Mouse (Mus musculus): ENCODE measurements around the gene Wdr5b. TPM values are rescaled to one million over a fixed set of nuclear protein-coding genes. Genes with fewer than 3 reads are reported as not detected.
A peak's percentile ranks its signal among the peaks of the same experiment; 100 is the strongest.

Wdr5b gene
- total RNA-seq, 2 experiments from 2014 or later, result 2.7 to 3.2 TPM

DNA sequence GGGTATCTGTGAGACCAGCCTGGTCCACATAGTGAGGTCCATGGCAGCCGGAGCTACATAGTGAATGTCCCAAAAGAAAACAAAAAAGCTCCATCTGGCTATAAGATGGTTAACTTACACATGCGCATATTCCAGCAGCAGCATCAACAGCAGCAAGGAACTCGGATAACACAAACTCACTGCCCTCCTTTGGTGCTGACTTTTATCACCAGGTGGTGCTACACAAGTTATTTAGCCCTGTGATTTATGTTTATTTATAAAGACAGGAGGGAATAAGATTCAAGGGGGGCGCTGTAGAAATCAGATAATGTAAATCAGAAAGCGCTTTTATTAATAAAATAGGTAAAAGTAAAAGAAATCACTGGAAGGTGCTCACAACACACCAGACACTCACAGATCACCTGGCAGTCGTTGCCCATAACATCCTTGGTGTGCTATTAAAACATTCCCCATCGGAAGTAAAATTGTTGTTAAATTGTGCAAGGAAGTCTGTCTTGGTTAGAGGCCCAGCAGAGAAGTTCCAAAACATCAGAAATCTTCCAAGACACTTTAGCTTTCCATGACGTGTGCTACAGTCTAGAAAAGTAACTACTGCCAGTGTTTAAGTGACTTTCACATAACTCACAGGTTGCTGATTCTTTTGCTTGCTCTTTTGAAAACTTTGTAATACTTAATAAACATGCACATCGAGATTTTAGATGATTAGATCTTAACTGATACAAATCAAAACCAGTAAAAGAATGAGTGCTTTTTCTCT is 29.0 kb downstream of the Wdr5b start:
- intact Hi-C loops (cut with DNase I), result loop anchor here (5.0 to 10.0 kb wide), 3 partner anchors 88 to 755 kb away; partner anchors contain the start of genes Iqcb1 and Parp14

DNA sequence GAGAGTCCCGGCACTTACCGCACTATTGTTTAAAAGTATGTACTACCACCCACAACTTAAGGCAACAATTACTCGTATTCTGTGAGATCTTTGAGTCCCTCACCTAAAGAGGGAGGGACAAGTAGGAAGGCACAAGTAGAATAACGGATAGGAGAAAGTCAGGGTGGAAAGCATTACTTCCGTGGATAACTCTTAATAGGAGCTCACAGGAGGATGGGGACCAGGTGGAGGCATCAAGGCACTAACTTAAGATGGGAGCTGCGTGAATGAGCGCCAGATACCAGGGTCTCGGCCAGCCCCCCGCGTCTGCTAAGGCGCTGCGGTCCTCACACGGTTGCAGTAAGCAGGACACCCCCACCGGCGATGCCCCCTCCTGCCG is 30.1 kb downstream of the Wdr5b start:
- no peak for DNase-seq

More for the DNA sequence above, 29.0 kb downstream of the Wdr5b start:
- DNase-seq, result no peak

DNA sequence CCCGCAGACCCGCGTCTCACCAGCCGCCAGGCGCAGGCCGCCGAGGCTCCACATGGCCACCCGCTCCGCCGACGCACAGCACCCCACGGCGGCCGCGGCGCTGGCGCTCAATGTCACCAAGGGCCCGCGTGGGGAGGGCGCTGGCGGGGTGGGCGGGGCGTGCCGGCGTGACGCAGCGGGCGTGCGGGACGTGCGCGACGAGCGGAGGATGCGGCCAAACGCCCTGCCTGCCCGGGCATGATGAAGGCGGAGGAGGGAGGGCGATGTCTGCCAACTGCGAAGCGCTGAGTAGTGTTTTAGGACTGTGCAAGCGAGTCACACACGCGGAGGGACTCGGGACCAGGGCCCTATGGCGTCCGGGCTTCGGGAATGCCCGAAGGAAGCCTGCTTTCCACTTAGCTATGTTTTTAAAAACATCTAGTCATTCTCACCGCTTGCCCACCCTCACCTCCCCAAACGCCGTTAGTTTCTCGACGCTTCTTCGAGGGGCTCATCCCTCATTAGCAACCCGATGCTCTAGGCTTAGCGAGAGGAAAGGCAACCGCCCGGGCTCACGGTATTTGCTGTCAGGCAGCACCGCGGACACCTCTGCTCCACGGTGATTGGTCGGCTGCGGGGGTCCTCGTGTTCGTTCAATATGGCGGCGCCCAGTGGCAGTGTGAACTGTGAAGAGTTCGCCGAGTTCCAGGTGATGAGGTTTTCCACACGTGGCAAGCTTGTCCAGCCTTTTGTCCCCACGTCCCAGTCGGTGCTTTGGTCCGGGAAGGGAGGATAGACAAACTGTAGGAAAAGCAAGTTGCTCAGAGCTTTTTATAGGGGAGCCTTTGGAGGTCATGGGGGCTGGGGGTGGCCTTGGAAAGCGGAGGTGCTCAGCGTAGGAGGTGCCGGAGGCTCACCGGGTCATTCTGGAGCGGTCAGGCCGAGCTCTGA is 30.7 kb downstream of the Wdr5b start, which contains the start of the genes Fam162a and Ccdc58:
Gene Fam162a (minus strand): TSS at position 145 of the 930 bp plus-strand sequence.
Gene Ccdc58 (plus strand): TSS at position 236 of the 930 bp plus-strand sequence.
- DNase-seq, result peak; percentile 92 to 94
- intact Hi-C loops (cut with DNase I), result loop anchor here (1.0 to 10.0 kb wide), 4 partner anchors 30 to 753 kb away; partner anchors contain the start of genes Iqcb1, Parp14 and Wdr5b

More for the DNA sequence above, 30.1 kb downstream of the Wdr5b start:
- intact Hi-C loops (cut with DNase I), result loop anchor here (1.0 to 10.0 kb wide), 4 partner anchors 30 to 754 kb away; partner anchors contain the start of genes Iqcb1, Parp14 and Wdr5b

DNA sequence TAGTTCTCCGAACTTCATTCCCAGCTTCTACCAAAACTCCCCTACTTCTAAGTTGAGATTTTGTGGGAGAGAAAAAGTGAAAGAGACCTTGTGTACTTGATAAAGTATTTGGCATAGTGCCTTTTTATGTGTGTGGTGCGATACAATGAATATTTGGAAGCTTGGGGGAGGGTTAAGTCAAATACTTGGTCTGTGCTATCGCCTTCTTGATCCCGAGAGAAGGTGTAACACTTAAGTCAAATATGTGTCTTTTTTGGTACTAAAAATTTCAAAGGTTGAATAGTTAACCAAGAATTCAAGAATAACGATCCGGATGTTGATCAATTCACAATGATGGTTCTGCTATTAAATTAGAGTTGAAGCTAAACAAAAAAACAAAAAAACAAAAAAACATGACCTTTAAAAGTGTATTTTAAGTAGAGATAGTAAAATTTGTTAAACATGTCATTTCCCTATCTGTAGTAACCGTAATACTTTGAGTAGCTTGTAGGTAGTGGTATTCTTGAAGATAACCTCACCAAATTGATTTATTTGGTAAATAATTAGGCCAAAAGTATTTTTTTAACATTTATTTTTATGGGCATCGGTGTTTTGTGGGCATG is 31.5 kb downstream of the Wdr5b start:
- no peak for DNase-seq
- intact Hi-C loops (cut with DNase I), result loop anchor here (5.0 to 10.0 kb wide), 3 partner anchors 90 to 752 kb away; partner anchors contain the start of genes Iqcb1 and Parp14

DNA sequence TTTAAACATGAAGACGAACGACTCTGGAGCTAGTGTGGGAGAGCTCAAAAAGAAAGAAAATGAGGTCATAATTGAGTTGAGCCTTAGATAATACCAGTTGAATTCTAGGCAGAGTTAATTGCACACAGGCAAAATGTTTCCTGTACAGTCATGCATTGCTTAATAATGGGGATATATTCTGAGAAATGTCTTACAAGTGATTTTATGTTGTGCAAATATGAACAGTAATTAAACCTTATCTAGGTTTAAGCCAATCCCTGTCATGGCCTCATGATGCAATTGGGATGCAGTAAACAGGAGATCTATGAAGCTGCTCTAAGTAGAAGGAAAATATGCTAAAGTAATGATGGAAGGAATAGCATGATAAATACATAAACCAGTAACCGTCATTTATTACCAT is 33.8 kb downstream of the Wdr5b start:
- no peak for DNase-seq
- intact Hi-C loops (cut with DNase I), result loop anchor here (5.0 to 10.0 kb wide), 3 partner anchors 92 to 750 kb away; partner anchors contain the start of genes Iqcb1 and Parp14

DNA sequence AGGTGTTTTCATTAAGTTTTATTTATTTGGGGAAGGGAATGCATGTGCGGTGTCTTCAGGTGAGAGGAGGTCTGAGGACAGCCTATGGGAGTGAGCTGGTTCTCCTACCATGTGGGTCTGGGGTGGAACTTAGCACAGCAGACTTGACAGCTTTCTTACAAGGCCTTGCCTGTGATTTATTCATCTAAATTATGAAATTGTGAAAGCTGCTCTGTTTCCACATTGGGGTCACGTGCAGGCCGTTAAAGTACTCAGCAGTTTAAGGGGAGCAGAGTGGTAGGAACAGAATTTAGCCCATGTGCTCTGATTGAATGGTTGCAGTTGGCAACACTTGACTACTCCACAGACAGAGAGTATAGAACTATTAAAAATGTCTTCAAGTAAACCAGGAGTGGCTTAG is 38.9 kb downstream of the Wdr5b start:
- DNase-seq, result no peak
- intact Hi-C loops (cut with DNase I), result loop anchor here (5.0 to 10.0 kb wide), 2 partner anchors 745 to 792 kb away; partner anchors contain the start of gene Iqcb1

DNA sequence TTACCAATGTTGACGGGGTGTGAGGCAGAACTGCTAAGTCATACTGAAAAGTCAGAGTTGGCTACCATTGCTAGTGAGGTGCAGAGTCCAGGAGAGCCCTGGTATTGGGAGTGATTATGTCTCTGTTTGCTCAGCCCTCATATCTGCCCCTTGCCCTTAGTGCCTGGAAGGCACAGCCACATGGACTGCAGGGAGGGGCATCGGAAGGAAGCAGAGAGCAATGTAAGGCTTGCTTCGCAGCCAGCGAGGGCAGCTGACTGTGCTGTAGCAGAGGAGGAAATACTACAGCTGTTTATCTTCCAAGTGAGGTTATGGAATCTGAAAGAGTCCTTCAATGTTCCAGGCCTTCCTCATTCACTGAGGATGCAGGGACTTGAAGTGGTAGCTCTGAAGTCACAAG is 46.9 kb downstream of the Wdr5b start:
- intact Hi-C loops (cut with DNase I), result no loop called here
- no peak for DNase-seq

DNA sequence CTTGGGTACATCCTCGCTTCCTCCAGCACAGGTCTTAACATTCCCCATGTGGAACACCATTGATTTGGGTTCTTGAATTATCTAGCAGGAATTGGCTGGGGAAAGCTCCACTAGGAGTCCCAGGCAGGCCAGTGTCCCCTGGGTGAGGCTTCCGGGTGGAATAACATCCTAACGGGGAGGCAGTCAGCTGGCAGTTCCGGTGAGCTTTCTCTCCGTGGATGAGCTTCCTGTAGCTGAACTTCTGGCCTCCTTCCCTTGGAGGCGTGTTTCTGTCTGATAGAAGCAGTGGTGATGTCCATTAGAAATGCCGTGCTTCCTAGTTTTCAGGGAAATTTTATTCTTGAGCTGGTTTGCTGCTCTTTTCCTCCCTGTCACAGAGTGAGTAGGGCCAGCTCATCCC is 48.1 kb downstream of the Wdr5b start:
- DNase-seq, result peak; percentile 9 to 17
- intact Hi-C loops (cut with DNase I), result no loop called here

DNA sequence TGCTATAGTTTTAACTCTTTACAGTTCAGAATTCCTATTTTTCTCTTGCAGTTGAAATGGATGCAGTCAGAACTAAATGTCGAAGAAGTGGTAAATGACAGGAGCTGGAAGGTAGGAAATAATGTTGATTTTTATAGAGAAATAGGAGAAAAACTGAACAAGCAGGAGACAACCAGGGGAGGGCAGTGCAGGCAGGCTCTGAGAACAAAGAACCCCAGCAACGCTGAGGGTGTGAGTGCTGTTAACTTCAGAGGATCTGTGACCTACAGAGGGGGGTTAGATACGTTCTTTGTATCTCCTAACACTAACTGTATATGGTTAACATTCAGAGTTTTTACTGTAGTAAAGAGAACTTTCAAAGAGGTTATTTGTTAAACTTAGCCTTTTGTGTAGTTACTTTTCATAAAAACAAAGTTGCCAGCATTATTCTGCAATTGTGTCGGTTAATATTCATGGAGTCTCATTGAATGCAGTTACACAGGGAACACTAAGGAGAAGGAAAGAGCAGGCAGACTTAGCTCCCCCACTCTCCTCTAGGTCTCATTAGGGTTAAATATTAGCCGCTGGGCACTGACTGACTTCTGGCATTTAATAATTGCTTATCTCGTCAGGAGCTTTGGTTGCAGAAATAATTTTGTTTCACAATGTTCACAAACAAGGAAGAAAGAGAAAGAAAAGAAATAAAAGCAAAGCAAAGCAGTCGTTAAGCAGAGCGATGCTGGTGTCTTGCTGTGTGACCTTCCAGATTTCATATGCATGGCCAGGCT is 49.0 kb downstream of the Wdr5b start:
- intact Hi-C loops (cut with DNase I), result no loop called here
- no peak for DNase-seq

DNA sequence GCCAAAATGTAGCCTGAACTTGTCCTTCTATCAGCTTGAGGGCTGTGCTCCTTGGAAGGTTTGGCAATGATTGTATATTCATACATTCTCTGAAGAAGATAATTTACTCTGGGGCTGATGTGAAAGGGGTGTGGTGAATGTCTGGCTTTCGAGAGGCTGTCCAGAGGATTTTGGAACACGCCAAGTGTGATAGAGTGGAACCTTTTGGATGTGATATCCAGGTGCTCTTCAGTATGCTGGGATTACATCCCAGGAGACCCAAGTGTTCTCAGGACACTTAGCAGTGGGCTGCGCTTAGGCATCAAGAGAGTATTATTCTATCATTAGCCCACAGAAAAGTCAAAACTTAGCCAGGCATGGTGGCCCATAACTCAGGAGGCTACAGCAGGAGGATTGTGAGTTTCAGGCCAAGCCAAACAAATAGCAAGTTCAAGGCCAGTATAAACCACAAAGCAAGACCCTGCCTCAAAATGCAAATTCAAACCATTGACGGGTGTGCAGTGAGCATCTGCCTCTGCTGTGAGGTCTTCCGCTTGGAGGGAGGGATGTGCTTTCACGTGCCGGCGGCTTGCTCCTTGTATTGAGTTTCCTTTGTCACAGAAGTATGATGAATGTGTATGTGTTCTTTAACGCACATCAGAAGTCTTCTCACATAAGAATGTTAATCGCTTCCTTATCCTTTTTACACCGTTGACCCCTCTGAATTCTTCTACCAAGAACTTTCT is 50.0 kb downstream of the Wdr5b start:
- no peak for DNase-seq
- intact Hi-C loops (cut with DNase I), result no loop called here

Other genes with a start within 250 kb of the Wdr5b start
- 10 to 100 TPM in 1 of 2 experiments, 1 to 10 TPM in 1; 9.9 to 16.2 TPM for gene Parp14, start 169.6 kb upstream of the Wdr5b start, total RNA-seq (2021)
- gene Parp9, start 102.7 kb upstream of the Wdr5b start, total RNA-seq (2021), result 10 to 100 TPM; 11.9 to 12.8 TPM
- gene Dtx3l, start 102.0 kb upstream of the Wdr5b start, total RNA-seq (2021), result 10 to 100 TPM in 1 of 2 experiments, 1 to 10 TPM in 1; 9.8 to 12.6 TPM
- 100 to 1,000 TPM; 121 to 128 TPM for gene Kpna1, start 62.4 kb upstream of the Wdr5b start, total RNA-seq (2021)
- gene Fam162a, start 30.4 kb downstream of the Wdr5b start, total RNA-seq (2021), result 100 to 1,000 TPM; 230 to 246 TPM
- 10 to 100 TPM; 29.0 to 29.1 TPM for gene Ccdc58, start 30.5 kb downstream of the Wdr5b start, total RNA-seq (2021)
- not detected for gene Csta1, start 90.1 kb downstream of the Wdr5b start, total RNA-seq (2021)
- not detected for gene Stfa2l1, start 115.6 kb downstream of the Wdr5b start, total RNA-seq (2021)
- not detected for gene Gm5483, start 143.0 kb downstream of the Wdr5b start, total RNA-seq (2021)
- gene Gm5416, start 169.2 kb downstream of the Wdr5b start, total RNA-seq (2021), result not detected
- gene 2010005H15Rik, start 180.3 kb downstream of the Wdr5b start, total RNA-seq (2021), result not detected
- gene Stfa1, start 235.8 kb downstream of the Wdr5b start, total RNA-seq (2021), result not detected

All from heart, postnatal 36 days (tissue).